Mouse (Mus musculus) embryo, embryonic 11.5 days (tissue): Measurements from ENCODE around the gene Kdm5d.

Experiments used
- DNase-seq: peaks from one replicate; pipeline ENCODE4 v3.0.0-alpha.2; 2012; ENCODE audit warnings: low read depth, low spot score

The Kdm5d gene

GRCm38 (mm10) chrY:897393-898227, at the start of gene Kdm5d:
Gene Kdm5d (plus strand): TSS chrY:897788.
- no peak for DNase-seq

- DNase-seq = no peak
Measured at GRCm38 (mm10) chrY:872404-872803, 25.2 kb upstream of the Kdm5d start.

- DNase-seq = no peak
Measured at GRCm38 (mm10) chrY:872855-873549, 24.6 kb upstream of the Kdm5d start.
